Mouse (Mus musculus): Measurements from ENCODE around the gene Clstn3. TPM values are rescaled to one million over a fixed set of nuclear protein-coding genes. Genes with fewer than 3 reads are reported as not detected.
"Not testable (repeated sequence)": the region's sequence is repeated elsewhere in the genome, so short reads cannot be mapped to it uniquely, and the experiment has no call there.

Gene Clstn3
- 1 to 10 TPM; 1.2 to 1.4 TPM for total RNA-seq (2021)
- long read RNA-seq, experiment 1: 0 reads
- long read RNA-seq, experiment 2, full-length matches to known transcripts: 1 of 1 reads
- long read RNA-seq, experiment 2, partial matches to known transcripts: 0 of 1 reads
- long read RNA-seq, experiment 2, other reads (novel, unspliced or antisense): 0 of 1 reads

DNA sequence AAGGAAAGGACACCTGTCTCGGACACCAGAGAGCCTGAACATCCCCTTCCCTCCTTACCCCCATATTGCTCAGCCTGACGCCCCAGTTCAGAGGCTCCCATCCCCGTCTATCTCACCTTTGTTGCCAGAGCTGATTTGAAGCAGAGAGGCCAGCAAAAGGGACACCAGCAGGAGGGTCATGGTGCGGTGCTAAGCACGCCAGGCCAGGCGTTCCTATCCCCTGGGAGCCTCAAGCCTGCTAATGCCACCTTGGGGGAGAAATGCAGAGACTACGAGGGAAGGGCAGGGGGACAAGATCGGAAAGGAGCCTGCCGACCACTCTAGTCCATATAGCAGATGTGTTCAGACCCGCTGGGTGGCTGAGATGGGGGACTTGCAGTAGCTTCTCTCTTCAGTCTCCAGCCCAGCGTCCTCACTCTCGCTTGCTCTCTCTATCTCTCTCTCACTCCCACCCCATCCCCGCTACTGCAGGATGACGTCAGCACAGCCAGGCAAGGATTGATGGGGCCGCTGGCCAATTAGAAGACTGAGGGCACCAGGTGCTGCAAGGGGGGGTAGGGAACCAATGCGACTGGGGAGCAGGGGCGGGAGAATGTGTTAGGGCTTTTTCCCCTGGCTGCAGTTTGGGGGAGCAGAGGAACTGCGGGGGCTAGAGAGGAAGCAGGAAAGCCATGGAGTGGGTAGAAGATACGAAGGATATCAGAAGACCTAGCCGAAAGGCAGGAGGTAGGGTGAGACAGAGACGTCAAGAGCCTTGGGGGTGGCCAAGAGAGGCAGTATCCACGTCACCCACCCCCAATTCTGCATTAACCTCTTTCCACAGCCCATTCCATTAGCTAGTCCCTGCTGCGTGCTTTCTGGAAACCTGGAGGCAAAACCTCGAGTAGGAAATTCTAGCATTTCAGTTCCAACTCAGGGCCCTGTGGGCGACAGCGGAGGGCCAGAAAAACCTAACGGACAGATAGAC lies at the start of gene Clstn3:
Clstn3 (minus strand) TSS at position 490 of the 967 bp plus-strand sequence.
- peak in 1 of 2 experiments; percentile 54 for DNase-seq (ENCODE audit: low spot score in 2 of 2)

DNA sequence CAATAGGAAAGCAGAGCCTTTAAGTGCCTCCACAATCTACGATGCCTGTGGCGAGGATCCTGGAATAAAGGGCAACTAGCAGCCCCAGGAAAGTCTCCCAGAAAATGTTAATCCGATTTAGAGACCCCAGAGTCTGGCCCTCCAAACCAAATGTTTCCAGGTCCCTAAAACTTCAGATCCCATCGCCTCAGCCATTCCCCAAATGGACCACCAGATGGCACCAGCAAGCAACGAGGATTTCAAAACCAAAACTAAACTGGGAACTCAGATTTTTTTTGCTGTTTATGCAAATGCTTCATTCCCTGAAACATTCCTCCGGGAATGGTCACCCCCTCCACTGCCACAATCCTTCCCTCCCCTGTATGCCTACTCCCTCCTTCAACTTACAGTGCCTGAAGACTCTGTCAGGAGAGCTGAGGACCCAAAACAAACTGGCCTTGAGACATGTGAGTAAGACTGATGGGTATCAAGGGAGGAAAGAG lies 47.8 kb upstream of the Clstn3 start, which contains the start of gene C1ra:
C1ra (plus strand) TSS at position 51 of the 482 bp plus-strand sequence.
- peak in 1 of 2 experiments; percentile 55 for DNase-seq (ENCODE audit: low spot score in 2 of 2)

DNA sequence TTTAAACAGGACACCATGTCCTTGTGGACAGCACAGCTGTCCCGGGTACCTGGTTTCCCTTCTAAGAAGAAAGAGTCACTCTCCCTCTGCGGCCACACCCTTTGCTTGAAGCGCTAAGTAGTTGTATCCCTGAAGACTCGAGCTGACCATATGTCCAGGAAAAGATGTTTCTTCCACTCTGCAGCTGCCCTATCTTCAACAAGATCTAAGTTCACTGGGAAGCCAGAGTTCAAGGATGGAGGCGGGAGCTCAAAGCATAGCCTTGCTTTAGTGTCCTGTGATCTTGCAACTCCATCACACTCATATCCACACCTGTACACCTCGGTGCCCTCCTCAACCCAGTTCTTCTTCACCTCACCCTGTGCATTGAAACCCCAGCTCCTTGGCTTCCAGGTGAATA lies 47.3 kb upstream of the Clstn3 start:
- no peak for DNase-seq (ENCODE audit: low spot score in 2 of 2)

DNA sequence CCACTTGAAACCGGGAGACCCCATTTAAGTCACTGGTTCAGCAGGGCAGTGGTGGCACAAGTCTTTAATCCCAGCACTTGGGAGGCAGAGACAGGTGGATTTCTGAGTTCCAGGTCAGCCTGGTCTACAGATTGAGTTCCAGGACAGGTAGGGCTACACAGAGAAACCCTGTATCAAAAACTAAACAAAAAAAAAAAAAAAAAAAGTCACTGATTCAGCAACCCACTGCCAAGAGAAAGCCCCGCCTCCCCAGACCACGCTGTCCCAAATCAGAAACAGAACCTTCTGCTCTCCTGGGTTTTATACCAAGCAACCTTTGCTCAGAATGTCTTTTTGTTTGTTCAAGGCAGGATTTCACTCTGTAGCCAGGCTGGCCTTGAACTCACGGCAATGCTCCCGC lies 44.6 kb upstream of the Clstn3 start:
- not testable (repeated sequence) for DNase-seq (ENCODE audit: low spot score in 2 of 2)

DNA sequence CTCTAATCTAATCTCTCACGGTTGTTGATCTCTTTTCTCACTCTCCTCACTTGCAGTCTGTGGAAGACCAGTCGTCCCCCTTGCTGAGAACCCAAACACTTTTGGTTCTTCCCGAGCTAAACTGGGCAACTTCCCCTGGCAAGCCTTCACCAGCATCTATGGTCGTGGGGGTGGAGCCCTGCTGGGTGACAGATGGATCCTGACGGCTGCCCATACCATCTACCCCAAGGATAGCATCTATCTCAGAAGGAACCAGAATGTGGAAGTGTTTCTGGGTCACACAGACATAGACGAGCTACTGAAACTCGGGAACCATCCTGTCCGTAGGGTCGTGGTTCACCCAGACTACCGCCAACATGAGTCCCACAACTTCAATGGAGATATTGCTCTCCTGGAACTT lies 43.7 kb upstream of the Clstn3 start:
- no peak for DNase-seq (ENCODE audit: low spot score in 2 of 2)

DNA sequence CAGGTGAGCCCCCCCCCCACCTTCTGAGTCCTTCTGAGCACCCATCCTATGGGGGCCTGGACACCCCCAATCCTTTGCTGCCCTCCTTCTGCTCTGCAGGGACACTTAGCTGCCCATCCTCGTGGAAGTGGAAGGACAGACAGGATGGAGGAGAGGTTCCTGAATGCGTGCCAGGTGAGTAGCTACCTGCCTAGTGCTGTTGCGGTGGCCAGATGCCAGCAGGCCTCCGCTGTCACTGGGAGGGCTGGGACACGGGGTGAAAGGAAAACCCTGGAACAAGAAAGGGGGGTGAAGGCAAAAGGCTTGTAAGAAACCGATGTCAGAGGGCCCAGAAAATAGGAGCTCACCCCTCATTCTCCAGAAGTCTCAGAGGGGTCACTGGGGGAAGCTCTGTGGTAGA lies 42.4 kb upstream of the Clstn3 start:
- no peak for DNase-seq (ENCODE audit: low spot score in 2 of 2)

DNA sequence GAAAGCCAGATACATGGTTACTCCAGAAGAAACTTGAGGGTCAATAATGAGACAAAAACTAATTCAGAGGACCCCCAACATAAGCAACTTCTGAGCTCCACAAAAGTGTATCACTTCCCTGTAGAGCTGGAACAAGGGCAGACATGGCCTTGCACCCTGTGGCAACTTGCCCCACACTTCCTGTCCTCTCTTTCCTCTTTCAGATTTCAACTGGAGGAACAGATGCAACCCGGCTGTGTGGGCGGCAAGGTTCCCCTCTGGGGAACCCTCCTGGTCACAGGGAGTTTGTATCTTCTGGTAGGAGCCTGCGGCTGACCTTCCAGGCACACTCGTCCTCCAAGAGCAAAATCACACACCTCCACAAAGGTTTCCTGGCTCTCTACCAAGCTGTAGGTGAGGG lies 40.4 kb upstream of the Clstn3 start:
- no peak for DNase-seq (ENCODE audit: low spot score in 2 of 2)

DNA sequence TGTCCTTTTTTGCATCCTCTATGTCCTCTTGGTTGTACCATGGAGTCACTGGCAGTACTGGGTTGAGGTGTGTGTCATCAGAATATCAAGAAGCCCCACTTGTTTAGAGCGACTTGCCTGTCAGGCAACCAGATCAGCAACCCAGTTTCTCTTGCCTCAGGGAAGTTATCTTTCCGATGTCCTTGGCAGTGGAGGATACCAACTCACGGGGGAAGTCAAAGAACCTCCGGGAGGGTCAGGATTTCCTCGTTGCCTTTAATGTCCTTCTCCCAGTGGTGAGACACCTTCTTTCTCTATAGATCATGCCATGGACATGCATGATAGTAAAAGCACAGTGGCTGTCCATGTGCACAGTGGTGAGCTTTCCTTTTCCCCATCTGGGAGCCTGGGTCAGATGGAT lies 37.4 kb upstream of the Clstn3 start:
- no peak for DNase-seq (ENCODE audit: low spot score in 2 of 2)

- no peak for DNase-seq (ENCODE audit: low spot score in 2 of 2)
Measured at GRCm38 (mm10) chr6:124501473-124501872, 36.9 kb upstream of the Clstn3 start.

GRCm38 (mm10) chr6:124499914-124500566 lies 35.4 kb upstream of the Clstn3 start:
- no peak for DNase-seq (ENCODE audit: low spot score in 2 of 2)

GRCm38 (mm10) chr6:124496054-124496453 lies 31.5 kb upstream of the Clstn3 start:
- DNase-seq (ENCODE audit: low spot score in 2 of 2): no peak

GRCm38 (mm10) chr6:124493886-124494285 lies 29.3 kb upstream of the Clstn3 start:
- DNase-seq (ENCODE audit: low spot score in 2 of 2): no peak

DNA sequence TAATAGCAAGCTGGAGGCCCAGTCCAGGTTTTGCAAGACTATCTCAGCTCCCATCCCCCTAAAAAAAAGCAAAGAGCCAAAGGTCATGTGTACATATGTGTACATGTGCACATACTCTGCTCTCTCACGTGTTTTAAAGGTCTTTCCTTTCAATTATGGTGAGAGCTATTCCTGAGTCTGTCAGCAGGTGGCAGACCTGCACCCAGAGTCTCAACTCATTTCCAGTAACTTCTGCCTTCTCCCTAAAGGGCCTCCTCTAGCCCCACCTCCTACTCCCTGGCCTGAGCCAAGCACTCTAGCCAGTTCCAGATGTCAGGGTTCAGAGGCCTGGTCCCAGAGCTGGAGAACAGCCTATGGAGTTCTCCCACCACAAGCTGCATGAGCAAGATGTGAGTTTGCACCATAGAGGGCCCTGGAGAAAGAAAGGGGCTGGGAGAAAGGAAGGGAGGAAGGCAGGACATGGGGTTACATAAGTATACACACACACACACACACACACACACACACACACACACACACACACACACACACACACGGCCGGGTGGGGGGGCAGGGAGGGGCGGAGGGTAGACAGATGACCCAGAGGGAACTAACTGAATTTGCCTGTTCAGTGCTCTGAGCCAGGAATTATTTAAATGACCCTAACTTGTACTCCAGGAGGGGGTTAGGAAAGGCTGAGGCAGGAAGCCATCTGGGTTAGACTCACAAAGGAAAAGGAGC lies 28.4 kb upstream of the Clstn3 start, which contains the start of gene C1rl:
C1rl (plus strand) TSS at position 272 of the 720 bp plus-strand sequence.
- peak; percentile 57 to 80 for DNase-seq (ENCODE audit: low spot score in 2 of 2)

- DNase-seq (ENCODE audit: low spot score in 2 of 2): no peak
Measured at GRCm38 (mm10) chr6:124491427-124491826, 26.8 kb upstream of the Clstn3 start.

DNA sequence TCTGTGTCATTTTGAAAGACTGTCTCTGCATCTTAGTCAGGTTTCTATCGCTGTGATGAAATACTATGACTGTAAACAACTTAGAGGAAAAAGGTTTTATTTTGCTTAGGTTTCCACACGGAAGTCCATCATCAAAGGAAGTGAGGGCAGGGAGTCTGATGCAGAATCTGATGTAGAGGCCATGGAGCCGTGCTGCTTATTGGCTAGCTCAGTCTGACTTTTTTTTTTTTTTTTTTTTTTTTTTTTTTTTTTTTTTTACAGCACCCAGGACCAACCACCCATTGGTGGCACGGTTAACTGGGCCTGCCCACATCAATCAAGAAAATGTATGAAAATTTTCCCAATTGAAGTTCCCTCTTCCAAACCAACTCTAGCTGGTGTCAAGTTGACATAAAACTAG lies 24.4 kb upstream of the Clstn3 start:
- no peak for DNase-seq (ENCODE audit: low spot score in 2 of 2)

DNA sequence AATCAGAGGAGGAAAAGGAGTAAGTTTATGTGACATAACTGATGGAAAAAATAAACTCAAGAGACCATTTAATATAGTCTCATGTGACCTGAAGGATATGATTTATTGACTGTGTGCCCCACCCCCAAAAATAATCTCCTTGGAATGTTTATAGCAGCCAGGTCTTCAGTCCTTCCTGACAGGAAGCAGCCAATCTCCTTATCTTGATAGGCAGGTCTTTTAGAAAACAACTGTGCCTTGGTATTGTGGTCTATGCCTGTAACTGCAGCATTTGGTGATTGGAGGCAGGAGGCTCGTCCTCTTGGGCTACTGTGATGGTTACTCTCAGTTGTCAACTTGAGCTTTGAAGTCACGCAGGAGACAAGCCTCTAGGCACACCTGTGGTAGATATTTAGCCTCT lies 22.9 kb upstream of the Clstn3 start:
- no peak for DNase-seq (ENCODE audit: low spot score in 2 of 2)

- no peak for DNase-seq (ENCODE audit: low spot score in 2 of 2)
Measured at GRCm38 (mm10) chr6:124485414-124486144, 21.0 kb upstream of the Clstn3 start.

DNA sequence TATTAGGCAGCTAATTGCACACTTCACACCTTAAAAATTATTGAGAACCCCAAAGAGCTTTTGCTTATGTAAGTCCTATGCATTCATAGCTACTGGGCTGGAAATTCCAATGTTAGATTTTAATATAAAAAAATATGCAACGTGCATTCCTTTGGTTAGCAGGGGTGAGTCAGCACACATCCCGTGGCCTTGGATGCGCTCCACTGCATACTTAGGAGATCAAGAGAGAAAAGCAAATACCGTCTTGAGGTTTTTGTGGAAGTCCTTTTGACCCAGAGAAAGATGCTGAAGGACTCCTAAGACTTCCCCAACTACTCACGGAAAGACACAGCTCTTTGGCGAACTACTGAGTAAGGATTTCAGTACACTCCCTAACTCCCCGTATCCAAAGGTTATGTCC lies 20.3 kb upstream of the Clstn3 start:
- DNase-seq (ENCODE audit: low spot score in 2 of 2): no peak

DNA sequence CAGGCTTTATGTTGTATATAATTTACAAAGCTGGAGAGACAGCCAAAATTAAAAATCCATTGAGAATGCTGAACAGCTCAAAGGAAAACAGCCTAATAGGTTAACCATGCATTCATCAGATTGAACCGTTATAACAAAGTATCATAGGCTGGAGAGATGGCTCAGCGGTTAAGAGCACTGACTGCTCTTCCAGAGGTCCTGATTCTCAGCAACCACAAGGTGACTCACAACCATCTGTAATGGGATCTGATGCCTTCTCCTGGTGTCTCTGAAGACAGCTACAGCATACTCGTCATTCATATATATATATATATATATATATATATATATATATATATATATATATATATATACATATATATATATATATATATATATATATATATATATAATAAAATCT lies 19.2 kb upstream of the Clstn3 start:
- DNase-seq (ENCODE audit: low spot score in 2 of 2): not testable (repeated sequence)

DNA sequence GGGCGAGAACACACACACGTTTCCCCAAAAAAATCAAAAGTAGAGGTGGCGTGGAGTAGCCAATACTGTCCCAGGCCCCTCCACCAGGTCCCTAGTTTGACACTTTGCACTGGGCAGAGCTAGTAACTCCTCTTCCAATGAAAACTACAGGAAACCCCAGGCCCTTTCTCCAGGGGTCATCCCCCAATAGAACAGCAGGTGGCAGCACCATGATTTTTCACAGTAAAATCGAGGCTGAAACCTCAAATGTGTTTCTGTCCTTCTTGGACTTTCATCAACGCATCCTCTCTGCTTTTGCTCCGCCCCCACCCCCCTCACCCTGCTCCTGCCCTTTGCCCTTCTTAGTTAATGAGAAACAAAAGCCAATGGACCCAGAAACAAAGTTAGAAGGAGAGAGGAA lies 17.0 kb upstream of the Clstn3 start:
- peak in 1 of 2 experiments; percentile 60 for DNase-seq (ENCODE audit: low spot score in 2 of 2)

Measured in gastrocnemius, postnatal 4 days (tissue).